ENCODE assay signal across 10 mouse cellular contexts in genomic region chr5:98732157-98733009, GRCm38 (mm10).
DNase-seq lines count a peak whose midpoint lies in the region; ATAC-seq and TF ChIP-seq lines count a peak whose summit lies in the region.
"Had no signal": no experiment of that assay in that cellular context is flagged by ENCODE, and none has a peak within 500 bp of the region (broad histone marks: within the 10 kb centered on the region; RNA-seq: fewer than 3 reads in every experiment).

No protein-coding gene starts in this region.

- H3K27ac ChIP-seq in forebrain, embryonic 11.5 days (ENCODE audit: low read depth, low read length) = no peak overlapping the region
- H3K27ac ChIP-seq in forebrain, embryonic 10.5 days = no peak overlapping the region
- H3K27ac ChIP-seq in kidney, postnatal 0 days = no peak overlapping the region
- no peak overlapping the region for H3K27ac ChIP-seq in kidney, adult 2 months (ENCODE audit: insufficient read depth, low read depth, low read length)
- H3K27ac ChIP-seq in liver, embryonic 12.5 days = no peak overlapping the region
- H3K27ac ChIP-seq: liver, embryonic 13.5 days; neural tube, embryonic 13.5 days had no signal

- H3K9me3 ChIP-seq in forebrain, embryonic 11.5 days (ENCODE audit: control insufficient read depth, low read length) = no peaks in the 10 kb centered on the region
- H3K9me3 ChIP-seq in forebrain, embryonic 10.5 days = no peaks in the 10 kb centered on the region
- H3K9me3 ChIP-seq in kidney, postnatal 0 days (replicated peaks; ENCODE audit: low read length) = no peaks in the 10 kb centered on the region
- H3K9me3 ChIP-seq in liver, embryonic 12.5 days (replicated peaks) = no peaks in the 10 kb centered on the region
- H3K9me3 ChIP-seq: liver, embryonic 13.5 days; neural tube, embryonic 13.5 days had no signal

- no peaks in the 10 kb centered on the region for H3K36me3 ChIP-seq in forebrain, embryonic 11.5 days (ENCODE audit: control insufficient read depth, insufficient read depth, low read length)
- no peaks in the 10 kb centered on the region for H3K36me3 ChIP-seq in forebrain, embryonic 10.5 days (replicated peaks)
- no peaks in the 10 kb centered on the region for H3K36me3 ChIP-seq in kidney, postnatal 0 days (ENCODE audit: insufficient read depth, low read length)
- no peaks in the 10 kb centered on the region for H3K36me3 ChIP-seq in kidney, adult 2 months (ENCODE audit: control insufficient read depth, insufficient read depth, low read length)
- no peaks in the 10 kb centered on the region for H3K36me3 ChIP-seq in liver, embryonic 12.5 days
- H3K36me3 ChIP-seq: liver, embryonic 13.5 days; neural tube, embryonic 13.5 days had no signal

- TF ChIP-seq CTCF in kidney, postnatal 0 days (IDR thresholded peaks at IDR 0.05; ENCODE audit: low read depth) = no peak
- no peak for TF ChIP-seq CTCF in kidney, adult 2 months (conservative IDR thresholded peaks at IDR 0.05; ENCODE audit: insufficient read depth, insufficient read length, low read depth, low read length)

- intact Hi-C loops in left cerebral cortex, postnatal 4 days (cut with DNase I) = no loop called here

- TF ChIP-seq POLR2A in kidney, adult 2 months (IDR thresholded peaks at IDR 0.05; ENCODE audit: low read depth, low read length) = no peak

- WGBS in forebrain, embryonic 11.5 days = 64% methylated on average over 6 of the region's 6 CpGs
- WGBS in forebrain, embryonic 10.5 days = 73% methylated on average over 6 of the region's 6 CpGs
- WGBS in kidney, postnatal 0 days = 23% methylated on average over 6 of the region's 6 CpGs
- 47% methylated on average over 6 of the region's 6 CpGs for WGBS in kidney, adult 2 months
- WGBS in liver, embryonic 12.5 days (ENCODE audit: insufficient replicate concordance) = 61% methylated on average over 6 of the region's 6 CpGs

- H3K4me1 ChIP-seq in forebrain, embryonic 11.5 days (replicated peaks; ENCODE audit: control insufficient read depth, insufficient read depth, low read length) = no peaks in the 10 kb centered on the region
- peaks cover 9% of the 10 kb centered on the region for H3K4me1 ChIP-seq in forebrain, embryonic 10.5 days
- no peaks in the 10 kb centered on the region for H3K4me1 ChIP-seq in kidney, postnatal 0 days (replicated peaks; ENCODE audit: insufficient read depth, low read length)
- H3K4me1 ChIP-seq in kidney, adult 2 months (ENCODE audit: control insufficient read depth, insufficient read depth, low read length) = no peaks in the 10 kb centered on the region
- H3K4me1 ChIP-seq in liver, embryonic 12.5 days = no peaks in the 10 kb centered on the region
- H3K4me1 ChIP-seq: liver, embryonic 13.5 days had no signal

- H3K4me2 ChIP-seq in forebrain, embryonic 11.5 days (ENCODE audit: low read depth, low read length, severe bottlenecking) = no peak overlapping the region
- H3K4me2 ChIP-seq in kidney, postnatal 0 days (ENCODE audit: low read length) = no peak overlapping the region
- H3K4me2 ChIP-seq in liver, embryonic 12.5 days = no peak overlapping the region
- H3K4me2 ChIP-seq: liver, embryonic 13.5 days; neural tube, embryonic 13.5 days had no signal

- peak; percentile 72 for ATAC-seq in forebrain, embryonic 11.5 days (replicated peaks; ENCODE audit: low FRiP score)
- no peak for ATAC-seq in kidney, postnatal 0 days (replicated peaks; ENCODE audit: low FRiP score, low read depth)
- ATAC-seq in liver, embryonic 12.5 days = no peak

- DNase-seq in forebrain, embryonic 11.5 days (ENCODE audit: low spot score) = no peak
- DNase-seq in forebrain, embryonic 10.5 days (ENCODE audit: extremely low spot score, low spot score) = no peak
- peak; percentile 8 for DNase-seq in kidney, postnatal 0 days (ENCODE audit: low spot score)
- no peak for DNase-seq in kidney, adult 2 months
- DNase-seq in embryo, embryonic 11 days = peak; percentile 23
- peak; percentile 6 for DNase-seq in lung, postnatal 36 days
- DNase-seq in left cerebral cortex, postnatal 4 days = no peak
- DNase-seq: liver, embryonic 13.5 days had no signal

- H3K9ac ChIP-seq in forebrain, embryonic 11.5 days (ENCODE audit: low read length) = no peak overlapping the region
- H3K9ac ChIP-seq in kidney, postnatal 0 days (ENCODE audit: low read depth, low read length) = no peak overlapping the region
- no peak overlapping the region for H3K9ac ChIP-seq in liver, embryonic 12.5 days
- H3K9ac ChIP-seq: liver, embryonic 13.5 days; neural tube, embryonic 13.5 days had no signal

- no peak overlapping the region for H3K4me3 ChIP-seq in forebrain, embryonic 11.5 days (ENCODE audit: low read depth, low read length)
- no peak overlapping the region for H3K4me3 ChIP-seq in forebrain, embryonic 10.5 days
- no peak overlapping the region for H3K4me3 ChIP-seq in kidney, postnatal 0 days (replicated peaks; ENCODE audit: low read depth, low read length)
- H3K4me3 ChIP-seq in kidney, adult 2 months (ENCODE audit: insufficient read depth, low read depth, low read length) = no peak overlapping the region
- no peak overlapping the region for H3K4me3 ChIP-seq in liver, embryonic 12.5 days
- H3K4me3 ChIP-seq: liver, embryonic 13.5 days; neural tube, embryonic 13.5 days had no signal

- no peaks in the 10 kb centered on the region for H3K27me3 ChIP-seq in forebrain, embryonic 11.5 days (ENCODE audit: control insufficient read depth, insufficient read depth, low read length)
- H3K27me3 ChIP-seq in forebrain, embryonic 10.5 days (ENCODE audit: poor library complexity, severe bottlenecking) = no peaks in the 10 kb centered on the region
- H3K27me3 ChIP-seq in kidney, postnatal 0 days (ENCODE audit: insufficient read depth, low read length) = no peaks in the 10 kb centered on the region
- H3K27me3 ChIP-seq in kidney, adult 2 months (replicated peaks; ENCODE audit: control insufficient read depth, insufficient read depth, low read length) = no peaks in the 10 kb centered on the region
- H3K27me3 ChIP-seq in liver, embryonic 12.5 days (replicated peaks) = no peaks in the 10 kb centered on the region
- H3K27me3 ChIP-seq: liver, embryonic 13.5 days; neural tube, embryonic 13.5 days had no signal

Comparison
In these comparisons a context has a peak if more than half of its experiments do, and no peak if none do; other contexts are left out.
1. DNase-seq: peak in kidney, postnatal 0 days (single experiment), embryo, embryonic 11 days (single experiment) and lung, postnatal 36 days (single experiment); none in forebrain, embryonic 11.5 days (single experiment), forebrain, embryonic 10.5 days (single experiment), kidney, adult 2 months (single experiment) and left cerebral cortex, postnatal 4 days (single experiment).